Mouse (Mus musculus) thymus, adult 2 months (tissue): ENCODE measurements at regions not wholly inside any gene's neighbourhood (a gene's known extent, or its start where the extent isn't known, plus 50 kb on each side); places are given as distances from the start of the nearest gene placed in this dataset.

Experiments
- CTCF ChIP-seq: fragments of 200-500 bp; IDR thresholded peaks from 2 replicates; pipeline ENCODE4 v1.5.1; 2012; ENCODE audit warnings: mild to moderate bottlenecking, control low read depth, low read length, moderate library complexity, borderline replicate concordance; ENCODE audit not compliant: control insufficient read depth, poor library complexity, insufficient read depth; ENCODE audit errors: extremely low read depth
- POLR2A ChIP-seq: fragments of 200-500 bp; IDR thresholded peaks from 2 replicates; pipeline ENCODE4 v1.6.1; 2012; ENCODE audit warnings: mild to moderate bottlenecking, low read length, control low read depth, moderate library complexity; ENCODE audit not compliant: control insufficient read depth, poor library complexity, insufficient read depth; ENCODE audit errors: extremely low read depth

- TF ChIP-seq CTCF, result no peak
- TF ChIP-seq POLR2A, result no peak
These were observed 114.6 kb downstream of the Car2 start for GRCm38 (mm10) chr3:15000657-15001056.
